In the genomic region with DNA sequence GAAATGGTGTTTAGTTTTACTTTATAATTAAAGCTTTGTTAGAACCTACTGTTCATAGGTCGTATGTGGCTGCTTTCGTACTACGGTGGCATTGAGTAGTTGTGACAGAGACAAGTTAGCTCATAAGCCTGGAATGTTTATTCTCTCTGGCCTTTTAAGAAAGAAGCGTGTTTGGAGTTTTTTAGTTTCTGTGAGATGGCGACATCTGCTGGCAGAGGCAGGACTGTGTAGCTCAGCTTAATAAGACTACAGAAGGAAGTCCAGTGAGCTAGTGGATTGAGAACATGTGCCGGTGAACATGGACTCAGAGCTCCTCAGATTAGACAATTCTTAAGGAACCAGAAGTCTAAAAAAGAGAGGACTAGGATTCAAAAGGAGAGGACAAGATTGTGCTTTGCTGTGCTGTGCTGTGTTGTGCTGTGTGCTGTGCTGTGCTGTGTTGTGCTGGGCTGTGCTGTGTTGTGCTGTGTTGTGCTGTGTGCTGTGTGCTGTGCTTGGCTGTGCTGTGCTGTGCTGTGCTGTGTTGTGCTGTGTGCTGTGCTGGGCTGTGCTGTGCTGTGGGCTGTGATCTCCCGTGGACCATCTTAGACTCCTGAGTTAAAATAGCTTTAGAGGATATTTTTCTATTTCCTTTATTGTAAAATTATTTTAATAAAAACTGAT, we compare ENCODE assay signal across 8 mouse cellular contexts. TPM values are rescaled to one million over a fixed set of nuclear protein-coding genes. Genes with fewer than 3 reads are reported as not detected.
DNase-seq lines count a peak whose midpoint lies in the region; ATAC-seq lines count a peak whose summit lies in the region.

No protein-coding gene starts in this region.

- H3K27me3 ChIP-seq in heart, embryonic 12.5 days (replicated peaks): no peaks in the 10 kb centered on the region
- H3K27me3 ChIP-seq in kidney, embryonic 15.5 days: no peaks in the 10 kb centered on the region
- no peaks in the 10 kb centered on the region for H3K27me3 ChIP-seq in limb, embryonic 15.5 days
- no peaks in the 10 kb centered on the region for H3K27me3 ChIP-seq in splenic B cell, adult 2 months (ENCODE audit: control insufficient read depth, insufficient read depth, low read length, poor library complexity, severe bottlenecking)

- no peak overlapping the region for H3K9ac ChIP-seq in heart, embryonic 12.5 days
- H3K9ac ChIP-seq in kidney, embryonic 15.5 days: no peak overlapping the region
- H3K9ac ChIP-seq in limb, embryonic 15.5 days: no peak overlapping the region

- peak; percentile 66; the same call in 1 of the 2 replicates for ATAC-seq in heart, embryonic 12.5 days (ENCODE audit: insufficient number of reproducible peaks, low FRiP score)
- ATAC-seq in kidney, embryonic 15.5 days (replicated peaks; ENCODE audit: low FRiP score): peak; percentile 67; the same call in 1 of the 2 replicates
- ATAC-seq in limb, embryonic 15.5 days (ENCODE audit: insufficient number of reproducible peaks, low FRiP score, low TSS enrichment, low read depth): 0 out of 2 replicates have a peak, but pooled peaks have one; percentile 55
- ATAC-seq in monocyte, adult 5-6 weeks (replicated peaks; ENCODE audit: insufficient number of reproducible peaks, low FRiP score, low TSS enrichment, poor library complexity, severe bottlenecking): peak; percentile 59

- peaks cover 5% of the 10 kb centered on the region; the same call in 1 of the 2 replicates for H3K4me1 ChIP-seq in heart, embryonic 12.5 days (replicated peaks)
- H3K4me1 ChIP-seq in kidney, embryonic 15.5 days: no peaks in the 10 kb centered on the region
- H3K4me1 ChIP-seq in limb, embryonic 15.5 days: no peaks in the 10 kb centered on the region

- peak; percentile 66 to 67 for DNase-seq in B cell, adult 2 months
- peak; percentile 89 for DNase-seq in brain, adult 2 months (ENCODE audit: low read depth, low spot score)
- peak; percentile 23 for DNase-seq in fat pad, adult 2 months (ENCODE audit: extremely low read depth, low read depth, low spot score)
- peak; percentile 77 for DNase-seq in splenic B cell, adult 2 months (ENCODE audit: low read depth, low spot score)

- 20% methylated on average over 7 of the region's 7 CpGs for WGBS in heart, embryonic 12.5 days
- 22% methylated on average over 7 of the region's 7 CpGs for WGBS in kidney, embryonic 15.5 days
- WGBS in limb, embryonic 15.5 days: 16% methylated on average over 7 of the region's 7 CpGs

- no peak overlapping the region for H3K4me2 ChIP-seq in heart, embryonic 12.5 days
- H3K4me2 ChIP-seq in kidney, embryonic 15.5 days: no peak overlapping the region
- no peak overlapping the region for H3K4me2 ChIP-seq in limb, embryonic 15.5 days

- peaks cover 28% of the 10 kb centered on the region for H3K36me3 ChIP-seq in heart, embryonic 12.5 days
- peaks cover 51% of the 10 kb centered on the region for H3K36me3 ChIP-seq in kidney, embryonic 15.5 days
- H3K36me3 ChIP-seq in limb, embryonic 15.5 days: peaks cover 12% of the 10 kb centered on the region; the same call in 1 of the 2 replicates
- no peaks in the 10 kb centered on the region for H3K36me3 ChIP-seq in splenic B cell, adult 2 months (ENCODE audit: control insufficient read depth, insufficient read depth, low read length, poor library complexity, severe bottlenecking)

- no peak overlapping the region for H3K27ac ChIP-seq in heart, embryonic 12.5 days (ENCODE audit: poor library complexity, severe bottlenecking)
- no peak overlapping the region for H3K27ac ChIP-seq in kidney, embryonic 15.5 days
- H3K27ac ChIP-seq in limb, embryonic 15.5 days: no peak overlapping the region

- H3K9me3 ChIP-seq in heart, embryonic 12.5 days (replicated peaks): no peaks in the 10 kb centered on the region
- H3K9me3 ChIP-seq in kidney, embryonic 15.5 days (replicated peaks): no peaks in the 10 kb centered on the region
- no peaks in the 10 kb centered on the region for H3K9me3 ChIP-seq in limb, embryonic 15.5 days

- no peak overlapping the region for H3K4me3 ChIP-seq in heart, embryonic 12.5 days
- no peak overlapping the region for H3K4me3 ChIP-seq in kidney, embryonic 15.5 days (replicated peaks)
- H3K4me3 ChIP-seq in limb, embryonic 15.5 days: no peak overlapping the region

RNA-seq across cellular contexts. Expression of a gene that starts 9.9 kb away (rescaled TPM):
- 7.0 and 8.5 TPM in 2 replicates for polyA plus RNA-seq in heart, embryonic 12.5 days (2016; fragmentation: Nextera tagmentation; extraction: Ambion mirVana)
- 7.0 and 7.6 TPM in 2 replicates for polyA plus RNA-seq in kidney, embryonic 15.5 days (2015; fragmentation: Nextera tagmentation; extraction: Ambion mirVana)
- polyA plus RNA-seq in limb, embryonic 15.5 days (2015; fragmentation: Nextera tagmentation; extraction: Ambion mirVana): 4.8 and 5.0 TPM in 2 replicates
- total RNA-seq in monocyte, adult 5-6 weeks (2017): 1.3 to 3.9 TPM (median 3.4 TPM) in 3 replicates

RNA-seq across cellular contexts. Expression of a gene that starts 44.7 kb away (rescaled TPM):
- polyA plus RNA-seq in heart, embryonic 12.5 days (2016; fragmentation: Nextera tagmentation; extraction: Ambion mirVana): 5.2 and 5.4 TPM in 2 replicates
- polyA plus RNA-seq in kidney, embryonic 15.5 days (2015; fragmentation: Nextera tagmentation; extraction: Ambion mirVana): 47.5 and 97.3 TPM in 2 replicates
- 11.8 and 13.7 TPM in 2 replicates for polyA plus RNA-seq in limb, embryonic 15.5 days (2015; fragmentation: Nextera tagmentation; extraction: Ambion mirVana)
- 4.7 to 28.2 TPM (median 5.3 TPM) in 3 replicates for total RNA-seq in monocyte, adult 5-6 weeks (2017)

RNA-seq across cellular contexts. Expression of a gene that starts 50.6 kb away (rescaled TPM):
- 0.58 and 0.73 TPM in 2 replicates for polyA plus RNA-seq in heart, embryonic 12.5 days (2016; fragmentation: Nextera tagmentation; extraction: Ambion mirVana)
- not detected in 2 replicates for polyA plus RNA-seq in kidney, embryonic 15.5 days (2015; fragmentation: Nextera tagmentation; extraction: Ambion mirVana)
- polyA plus RNA-seq in limb, embryonic 15.5 days (2015; fragmentation: Nextera tagmentation; extraction: Ambion mirVana): not detected in 2 replicates
- not detected in 3 replicates for total RNA-seq in monocyte, adult 5-6 weeks (2017)

Comparison
In these comparisons a context has a peak if more than half of its experiments do, and no peak if none do; other contexts are left out.
1. DNase-seq: peak in every context shown above with its lines; median percentile 89 in brain, adult 2 months; 77 in splenic B cell, adult 2 months; 66 in B cell, adult 2 months; 23 in fat pad, adult 2 months.